Mouse (Mus musculus): ENCODE measurements around the gene Hras. TPM values are rescaled to one million over a fixed set of nuclear protein-coding genes. Genes with fewer than 3 reads are reported as not detected.

Gene Hras
- 93.0 TPM for polyA plus RNA-seq (2014; fragmentation: Illumina TruSeq; extraction: RNeasy Lipid Tissue Mini Kit (QIAGEN cat#74804); ENCODE audit: insufficient read depth, low read depth, low replicate concordance)

DNA sequence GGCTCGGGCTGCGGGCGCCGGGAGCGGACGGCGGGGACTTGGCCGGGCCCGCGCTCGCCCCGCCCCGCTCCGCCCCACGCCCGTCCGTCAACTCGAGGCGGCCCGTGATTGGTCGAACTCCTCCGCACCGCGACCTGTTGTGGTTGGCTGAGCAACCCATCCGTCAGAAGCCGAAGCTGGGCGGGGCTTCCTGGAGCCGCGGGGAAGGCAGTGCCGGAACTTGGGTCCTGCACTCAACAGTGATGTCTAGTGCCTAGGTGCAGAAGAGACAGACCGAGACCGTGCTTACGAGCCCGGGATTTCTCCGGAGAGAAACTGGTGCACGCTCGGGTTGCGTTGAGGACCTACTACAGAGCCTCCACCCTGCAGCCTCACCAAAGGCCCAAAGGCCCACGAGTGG lies at the start of gene Hras, which contains the start of gene Lrrc56:
TSS of gene Hras (minus strand) at position 58 of the 400 bp plus-strand sequence.
TSS of gene Lrrc56 (plus strand) at position 210 of the 400 bp plus-strand sequence.

DNA sequence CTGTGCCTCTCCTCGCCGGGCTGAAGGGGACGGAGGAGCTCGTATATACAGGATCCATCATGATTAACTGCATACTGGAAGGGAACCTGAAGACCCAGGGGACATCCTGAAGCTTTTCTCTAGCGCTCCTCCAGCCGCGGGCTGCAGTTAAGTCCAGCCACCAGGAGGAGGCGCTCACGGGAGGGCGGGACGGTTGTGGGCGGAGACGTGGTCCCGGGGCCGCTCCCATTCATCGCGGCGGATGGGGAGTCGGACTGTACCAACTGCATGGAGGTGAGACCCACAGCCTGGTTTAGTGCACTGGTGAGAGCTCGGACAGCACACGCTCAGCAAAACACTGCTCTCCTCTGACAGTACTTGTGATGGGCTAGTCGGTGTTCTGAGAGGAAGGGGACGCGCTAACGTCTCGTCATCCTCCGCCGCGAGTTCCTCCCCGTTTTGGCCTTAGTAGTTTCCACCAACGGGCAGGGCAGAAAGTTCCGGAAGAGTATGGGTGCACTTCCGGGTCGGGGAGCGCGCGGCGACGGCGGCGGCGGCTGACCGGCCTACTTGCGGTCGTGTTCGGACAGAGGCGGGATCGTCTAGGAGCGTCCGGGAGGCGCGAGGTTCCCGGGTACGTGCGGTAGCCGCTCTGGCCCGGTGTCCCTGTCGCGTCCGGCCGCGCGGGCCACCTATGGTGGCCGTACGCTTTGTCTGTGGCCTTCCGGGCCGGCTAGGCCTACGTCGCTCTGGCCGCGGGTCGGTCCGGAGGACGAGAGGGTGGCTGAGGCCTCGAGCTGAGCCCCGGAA lies 34.7 kb upstream of the Hras start, which contains the start of gene Phrf1:
TSS of gene Phrf1 (plus strand) at position 506 of the 789 bp plus-strand sequence.

DNA sequence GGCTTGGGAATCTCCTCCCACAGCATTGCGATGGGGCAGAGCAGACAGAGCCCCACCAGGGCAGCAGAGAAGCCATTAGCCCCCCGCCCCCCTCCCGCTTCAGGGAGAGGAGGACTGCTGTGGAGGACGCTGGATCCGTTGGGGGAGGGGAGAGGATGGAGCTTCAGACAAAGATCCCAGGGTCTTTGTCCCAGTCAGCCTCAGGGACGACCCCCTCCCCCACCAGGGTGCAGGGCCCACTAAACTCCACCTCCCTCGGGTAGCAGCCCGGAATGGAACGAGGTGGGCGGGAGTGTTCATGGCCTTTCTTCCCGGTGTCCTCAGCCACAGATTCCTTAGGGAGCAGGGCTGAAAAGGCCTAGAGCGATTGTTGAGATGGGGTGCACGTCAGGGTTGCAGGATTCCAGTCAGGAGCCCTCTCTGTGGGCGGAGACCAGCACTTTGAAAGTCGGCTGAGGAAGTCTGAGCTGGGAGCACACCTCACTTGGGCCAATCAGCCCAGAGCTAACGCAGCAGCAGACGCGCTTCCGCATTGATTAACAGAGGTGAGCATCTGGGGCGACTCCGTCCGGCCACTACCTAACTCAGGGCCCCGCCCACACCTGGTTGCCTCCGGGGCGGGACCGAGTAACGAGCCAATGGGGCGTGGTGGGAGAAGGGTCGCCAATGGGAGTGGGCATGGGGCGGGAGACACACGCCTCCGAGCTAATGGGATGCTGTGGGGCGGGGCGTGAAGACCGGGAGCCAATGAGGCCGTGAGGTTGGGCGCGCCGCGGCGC lies 21.5 kb upstream of the Hras start, which contains the start of gene Rassf7:
TSS of gene Rassf7 (plus strand) at position 760 of the 779 bp plus-strand sequence.

DNA sequence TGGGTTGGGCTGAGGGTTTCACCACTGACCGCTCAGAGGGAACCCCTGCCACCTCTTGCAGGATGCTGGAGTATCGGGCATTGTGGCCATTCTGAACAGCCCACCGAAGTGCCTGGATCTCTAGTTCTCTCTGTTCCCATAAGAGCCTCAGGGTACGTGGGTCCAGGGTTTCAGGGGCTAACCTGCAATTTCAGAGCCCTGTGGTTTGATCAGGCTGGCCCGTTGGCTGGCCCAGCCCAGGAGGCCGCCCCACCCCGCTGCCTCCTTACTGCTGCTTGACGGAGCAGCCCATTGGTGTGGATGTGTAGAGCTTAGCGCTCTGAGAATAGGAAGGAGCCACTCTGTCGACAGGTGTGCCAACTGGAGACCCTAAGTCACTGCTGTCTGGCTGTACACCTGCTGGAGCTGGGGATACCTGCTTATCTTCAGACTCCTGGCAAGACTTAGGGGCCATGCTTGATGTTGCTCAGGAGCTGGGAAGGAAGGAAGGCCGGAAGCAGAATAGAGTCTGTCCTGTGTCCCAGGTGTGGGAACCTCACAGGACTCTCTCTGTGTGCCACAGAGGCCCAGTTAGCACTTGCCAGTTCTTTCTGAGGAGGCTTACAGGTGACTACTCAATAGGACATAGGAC lies 19.9 kb upstream of the Hras start, which contains the start of gene Lmntd2:
TSS of gene Lmntd2 (minus strand) at position 476 of the 631 bp plus-strand sequence.

DNA sequence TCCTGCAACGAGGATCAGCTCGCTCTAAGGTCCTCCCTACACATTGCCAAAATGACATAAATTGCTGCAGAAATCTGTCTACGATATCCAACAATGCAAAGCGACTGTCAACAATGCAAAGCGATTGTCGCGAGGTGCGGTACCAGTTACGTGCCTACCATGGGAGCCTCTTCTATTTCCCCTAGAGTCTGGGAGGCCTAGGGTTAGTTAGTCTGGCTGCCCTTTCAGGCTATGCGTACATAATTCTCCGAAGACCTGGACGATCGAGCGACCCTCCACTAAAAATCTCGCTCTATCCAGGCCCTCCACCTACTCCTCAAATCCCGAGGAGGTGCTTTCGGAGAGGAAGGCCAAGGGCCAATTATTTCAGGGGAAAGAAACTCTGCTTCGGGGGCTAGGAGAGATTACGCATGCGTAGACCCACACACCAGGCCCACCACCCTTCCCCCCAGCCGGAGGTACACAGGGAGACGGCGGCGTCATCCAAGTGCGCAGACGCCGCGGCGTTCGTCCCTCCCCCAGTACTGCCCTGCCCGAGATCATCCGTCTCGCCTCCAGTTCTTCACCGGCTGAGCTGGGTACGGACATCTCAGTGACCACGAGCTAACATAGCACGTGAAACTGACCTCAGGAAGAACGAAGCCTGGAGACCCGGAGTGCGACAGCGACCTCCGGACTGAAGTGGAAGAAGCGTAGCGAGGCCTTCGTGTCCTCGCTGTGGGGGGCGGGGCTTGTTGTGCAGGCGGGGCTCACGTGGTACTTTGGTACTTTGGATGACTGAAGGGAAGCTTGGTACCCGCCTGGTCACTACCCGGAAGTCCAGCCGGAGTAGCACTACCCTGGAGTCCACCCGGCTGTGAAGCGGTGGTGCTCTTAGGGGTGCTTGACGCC lies 21.4 kb downstream of the Hras start, which contains the start of gene Rnh1:
TSS of gene Rnh1 (minus strand) at position 742 of the 891 bp plus-strand sequence.

Other genes starting within 250 kb of the Hras start
- gene Ifitm5, start 243.7 kb downstream of the Hras start, polyA plus RNA-seq (2014; fragmentation: Illumina TruSeq; extraction: RNeasy Lipid Tissue Mini Kit (QIAGEN cat#74804); ENCODE audit: insufficient read depth, low read depth, low replicate concordance): 1.2 TPM
- not detected for gene Gm45717, start 238.1 kb downstream of the Hras start, polyA plus RNA-seq (2014; fragmentation: Illumina TruSeq; extraction: RNeasy Lipid Tissue Mini Kit (QIAGEN cat#74804); ENCODE audit: insufficient read depth, low read depth, low replicate concordance)
- 663 TPM for gene Ifitm2, start 238.0 kb downstream of the Hras start, polyA plus RNA-seq (2014; fragmentation: Illumina TruSeq; extraction: RNeasy Lipid Tissue Mini Kit (QIAGEN cat#74804); ENCODE audit: insufficient read depth, low read depth, low replicate concordance)
- gene Ifitm1, start 226.8 kb downstream of the Hras start, polyA plus RNA-seq (2014; fragmentation: Illumina TruSeq; extraction: RNeasy Lipid Tissue Mini Kit (QIAGEN cat#74804); ENCODE audit: insufficient read depth, low read depth, low replicate concordance): 139 TPM
- 811 TPM for gene Ifitm3, start 183.2 kb downstream of the Hras start, polyA plus RNA-seq (2014; fragmentation: Illumina TruSeq; extraction: RNeasy Lipid Tissue Mini Kit (QIAGEN cat#74804); ENCODE audit: insufficient read depth, low read depth, low replicate concordance)
- 21.7 TPM for gene Ifitm6, start 176.1 kb downstream of the Hras start, polyA plus RNA-seq (2014; fragmentation: Illumina TruSeq; extraction: RNeasy Lipid Tissue Mini Kit (QIAGEN cat#74804); ENCODE audit: insufficient read depth, low read depth, low replicate concordance)
- not detected for gene Gm17387, start 164.9 kb downstream of the Hras start, polyA plus RNA-seq (2014; fragmentation: Illumina TruSeq; extraction: RNeasy Lipid Tissue Mini Kit (QIAGEN cat#74804); ENCODE audit: insufficient read depth, low read depth, low replicate concordance)
- gene B4galnt4, start 132.9 kb downstream of the Hras start, polyA plus RNA-seq (2014; fragmentation: Illumina TruSeq; extraction: RNeasy Lipid Tissue Mini Kit (QIAGEN cat#74804); ENCODE audit: insufficient read depth, low read depth, low replicate concordance): not detected
- 12.5 TPM for gene Pkp3, start 115.8 kb downstream of the Hras start, polyA plus RNA-seq (2014; fragmentation: Illumina TruSeq; extraction: RNeasy Lipid Tissue Mini Kit (QIAGEN cat#74804); ENCODE audit: insufficient read depth, low read depth, low replicate concordance)
- 23.1 TPM for gene Sigirr, start 93.4 kb downstream of the Hras start, polyA plus RNA-seq (2014; fragmentation: Illumina TruSeq; extraction: RNeasy Lipid Tissue Mini Kit (QIAGEN cat#74804); ENCODE audit: insufficient read depth, low read depth, low replicate concordance)
- gene Ano9, start 76.2 kb downstream of the Hras start, polyA plus RNA-seq (2014; fragmentation: Illumina TruSeq; extraction: RNeasy Lipid Tissue Mini Kit (QIAGEN cat#74804); ENCODE audit: insufficient read depth, low read depth, low replicate concordance): 1.0 TPM
- 14.6 TPM for gene Ptdss2, start 71.6 kb downstream of the Hras start, polyA plus RNA-seq (2014; fragmentation: Illumina TruSeq; extraction: RNeasy Lipid Tissue Mini Kit (QIAGEN cat#74804); ENCODE audit: insufficient read depth, low read depth, low replicate concordance)
- 139 TPM for gene Rnh1, start 21.1 kb downstream of the Hras start, polyA plus RNA-seq (2014; fragmentation: Illumina TruSeq; extraction: RNeasy Lipid Tissue Mini Kit (QIAGEN cat#74804); ENCODE audit: insufficient read depth, low read depth, low replicate concordance)
- gene Lrrc56, start 152 bp upstream of the Hras start, polyA plus RNA-seq (2014; fragmentation: Illumina TruSeq; extraction: RNeasy Lipid Tissue Mini Kit (QIAGEN cat#74804); ENCODE audit: insufficient read depth, low read depth, low replicate concordance): 7.3 TPM
- 1.0 TPM for gene Lmntd2, start 20.1 kb upstream of the Hras start, polyA plus RNA-seq (2014; fragmentation: Illumina TruSeq; extraction: RNeasy Lipid Tissue Mini Kit (QIAGEN cat#74804); ENCODE audit: insufficient read depth, low read depth, low replicate concordance)
- gene Rassf7, start 21.9 kb upstream of the Hras start, polyA plus RNA-seq (2014; fragmentation: Illumina TruSeq; extraction: RNeasy Lipid Tissue Mini Kit (QIAGEN cat#74804); ENCODE audit: insufficient read depth, low read depth, low replicate concordance): 55.1 TPM
- 26.6 TPM for gene Phrf1, start 34.8 kb upstream of the Hras start, polyA plus RNA-seq (2014; fragmentation: Illumina TruSeq; extraction: RNeasy Lipid Tissue Mini Kit (QIAGEN cat#74804); ENCODE audit: insufficient read depth, low read depth, low replicate concordance)
- 21.8 TPM for gene Irf7, start 72.5 kb upstream of the Hras start, polyA plus RNA-seq (2014; fragmentation: Illumina TruSeq; extraction: RNeasy Lipid Tissue Mini Kit (QIAGEN cat#74804); ENCODE audit: insufficient read depth, low read depth, low replicate concordance)
- gene Cdhr5, start 82.8 kb upstream of the Hras start, polyA plus RNA-seq (2014; fragmentation: Illumina TruSeq; extraction: RNeasy Lipid Tissue Mini Kit (QIAGEN cat#74804); ENCODE audit: insufficient read depth, low read depth, low replicate concordance): 0.23 TPM
- not detected for gene Sct, start 85.1 kb upstream of the Hras start, polyA plus RNA-seq (2014; fragmentation: Illumina TruSeq; extraction: RNeasy Lipid Tissue Mini Kit (QIAGEN cat#74804); ENCODE audit: insufficient read depth, low read depth, low replicate concordance)
- not detected for gene Drd4, start 98.0 kb upstream of the Hras start, polyA plus RNA-seq (2014; fragmentation: Illumina TruSeq; extraction: RNeasy Lipid Tissue Mini Kit (QIAGEN cat#74804); ENCODE audit: insufficient read depth, low read depth, low replicate concordance)
- 20.4 TPM for gene Deaf1, start 133.7 kb upstream of the Hras start, polyA plus RNA-seq (2014; fragmentation: Illumina TruSeq; extraction: RNeasy Lipid Tissue Mini Kit (QIAGEN cat#74804); ENCODE audit: insufficient read depth, low read depth, low replicate concordance)
- gene Tmem80, start 133.7 kb upstream of the Hras start, polyA plus RNA-seq (2014; fragmentation: Illumina TruSeq; extraction: RNeasy Lipid Tissue Mini Kit (QIAGEN cat#74804); ENCODE audit: insufficient read depth, low read depth, low replicate concordance): 25.4 TPM
- gene Eps8l2, start 144.9 kb upstream of the Hras start, polyA plus RNA-seq (2014; fragmentation: Illumina TruSeq; extraction: RNeasy Lipid Tissue Mini Kit (QIAGEN cat#74804); ENCODE audit: insufficient read depth, low read depth, low replicate concordance): 30.4 TPM
- gene Taldo1, start 198.2 kb upstream of the Hras start, polyA plus RNA-seq (2014; fragmentation: Illumina TruSeq; extraction: RNeasy Lipid Tissue Mini Kit (QIAGEN cat#74804); ENCODE audit: insufficient read depth, low read depth, low replicate concordance): 203 TPM
- gene Gatd1, start 220.1 kb upstream of the Hras start, polyA plus RNA-seq (2014; fragmentation: Illumina TruSeq; extraction: RNeasy Lipid Tissue Mini Kit (QIAGEN cat#74804); ENCODE audit: insufficient read depth, low read depth, low replicate concordance): 24.6 TPM
- 0.50 TPM for gene Cend1, start 235.5 kb upstream of the Hras start, polyA plus RNA-seq (2014; fragmentation: Illumina TruSeq; extraction: RNeasy Lipid Tissue Mini Kit (QIAGEN cat#74804); ENCODE audit: insufficient read depth, low read depth, low replicate concordance)
- gene Slc25a22, start 243.9 kb upstream of the Hras start, polyA plus RNA-seq (2014; fragmentation: Illumina TruSeq; extraction: RNeasy Lipid Tissue Mini Kit (QIAGEN cat#74804); ENCODE audit: insufficient read depth, low read depth, low replicate concordance): 12.9 TPM

Data from lung, adult 10 weeks (tissue).